Mouse (Mus musculus) small intestine, adult 2 months (tissue): ENCODE results near the gene Mnat1. TPM values are rescaled to one million over a fixed set of nuclear protein-coding genes. Genes with fewer than 3 reads are reported as not detected.
A peak's percentile ranks its signal among the peaks of the same experiment; 100 is the strongest.
"Not testable (repeated sequence)": the region's sequence is repeated elsewhere in the genome, so short reads cannot be mapped to it uniquely, and the experiment has no call there.

Experiments used
- H3K27ac ChIP-seq: fragments of 200-500 bp; 2 replicates; pipeline ENCODE4 v1.5.1; 2012; ENCODE audit warnings: low read depth, low read length, control low read depth, inconsistent platforms; ENCODE audit not compliant: insufficient read depth
- H3K27me3 ChIP-seq: fragments of 200-500 bp; 2 replicates; pipeline ENCODE4 v1.6.1; 2012; ENCODE audit warnings: mild to moderate bottlenecking, moderate library complexity, low read length, inconsistent platforms; ENCODE audit not compliant: control insufficient read depth, insufficient read depth
- H3K36me3 ChIP-seq: fragments of 200-500 bp; 2 replicates; pipeline ENCODE4 v1.6.1; 2012; ENCODE audit warnings: mild to moderate bottlenecking, low read length, control low read depth, inconsistent platforms; ENCODE audit not compliant: control insufficient read depth, insufficient read depth
- H3K4me1 ChIP-seq: fragments of 200-500 bp; 2 replicates; pipeline ENCODE4 v1.6.1; 2012; ENCODE audit warnings: low read length, inconsistent platforms, mixed read lengths; ENCODE audit not compliant: control insufficient read depth, insufficient read depth, insufficient read length
- H3K4me3 ChIP-seq: fragments of 200-500 bp; 2 replicates; pipeline ENCODE4 v1.5.1; 2012; ENCODE audit warnings: low read depth, mild to moderate bottlenecking, control low read depth, inconsistent platforms, low read length, moderate library complexity
- CTCF ChIP-seq: fragments of 200-500 bp; IDR thresholded peaks from 2 replicates; pipeline ENCODE4 v1.5.1; 2012; ENCODE audit warnings: low read depth, mild to moderate bottlenecking, control low read depth, inconsistent platforms, low read length, moderate library complexity, mixed read lengths; ENCODE audit not compliant: insufficient replicate concordance, insufficient read length; ENCODE audit errors: extremely low read depth
- POLR2A ChIP-seq: fragments of 200-500 bp; IDR thresholded peaks from 2 replicates; pipeline ENCODE4 v1.6.1; 2012; ENCODE audit warnings: low read depth, mild to moderate bottlenecking, control low read depth, inconsistent platforms, low read length, moderate library complexity
- WGBS: fragments of 180-500 bp; shearing (Covaris S2); methylation state at CpG from one replicate; pipeline ENCODE4 v1.1.7; 2018; 5-methylcytosine and 5-hydroxymethylcytosine counted together
- polyA plus RNA-seq: library from polyadenylated mRNA; depleted of rRNA; stranded (reverse); fragments of >200 nt; gene quantifications from 2 replicates; pipeline ENCODE4 v1.2.3, GENCODE M21; 2012; rRNA removed

Gene Mnat1
- 0.60 and 1.7 TPM in 2 replicates for polyA plus RNA-seq

DNA sequence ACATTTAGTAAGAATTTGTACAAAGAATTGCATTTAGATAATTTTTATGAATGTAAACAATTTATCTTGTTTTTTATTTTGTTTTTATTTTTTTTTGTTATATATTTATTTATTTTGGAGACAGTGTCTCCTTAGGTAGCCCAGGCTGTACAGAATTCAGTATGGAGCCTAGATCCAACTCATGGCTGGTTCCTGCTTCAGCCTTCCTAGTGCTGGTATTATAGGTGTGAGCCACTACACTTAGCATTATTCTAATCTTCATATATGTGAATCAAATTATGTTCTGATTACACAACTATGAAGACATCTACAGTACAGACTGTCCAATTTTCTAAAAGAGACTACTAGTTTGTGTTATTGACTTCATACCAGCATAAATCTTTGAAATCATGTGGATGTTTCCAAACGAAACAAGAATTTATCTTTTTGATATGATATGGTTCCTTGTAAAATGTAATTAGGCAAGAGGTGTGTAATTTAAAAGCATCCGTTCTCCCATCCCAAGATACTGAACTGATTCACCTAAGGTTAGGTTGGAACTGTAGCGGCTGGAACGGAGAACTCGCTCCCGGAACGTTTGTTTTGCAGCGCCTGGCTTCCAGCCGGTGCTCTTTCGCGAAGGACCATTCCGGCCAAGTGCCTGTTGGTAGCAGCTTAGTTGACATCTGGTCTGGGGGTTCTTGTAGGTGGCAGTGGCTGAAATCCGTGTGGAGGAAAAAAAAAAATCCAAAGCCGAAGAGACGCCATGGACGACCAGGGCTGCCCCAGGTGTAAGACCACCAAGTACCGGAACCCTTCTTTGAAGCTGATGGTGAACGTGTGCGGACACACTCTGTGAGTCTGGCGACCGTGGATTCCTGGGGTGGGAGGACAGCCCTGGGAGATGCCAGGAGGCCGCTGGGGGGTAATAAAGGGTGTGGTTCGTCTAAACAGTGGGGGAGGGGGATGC lies at the start of gene Mnat1:
TSS of gene Mnat1 (plus strand) at position 625 of the 949 bp plus-strand sequence.
- Histone ChIP-seq H3K4me1 (no peaks in the 10 kb centered on the region), H3K4me3 (peak within 1 kb of the TSS; percentile 90), H3K36me3 (no peaks in the 10 kb centered on the region), H3K27me3 (no peaks in the 10 kb centered on the region), H3K27ac (no peak within 1 kb of the TSS)
- under 1% methylated on average over 23 of the region's 23 CpGs for WGBS
- TF ChIP-seq POLR2A (peak; percentile 7; the same call in 1 of the 2 replicates), CTCF (no peak)

DNA sequence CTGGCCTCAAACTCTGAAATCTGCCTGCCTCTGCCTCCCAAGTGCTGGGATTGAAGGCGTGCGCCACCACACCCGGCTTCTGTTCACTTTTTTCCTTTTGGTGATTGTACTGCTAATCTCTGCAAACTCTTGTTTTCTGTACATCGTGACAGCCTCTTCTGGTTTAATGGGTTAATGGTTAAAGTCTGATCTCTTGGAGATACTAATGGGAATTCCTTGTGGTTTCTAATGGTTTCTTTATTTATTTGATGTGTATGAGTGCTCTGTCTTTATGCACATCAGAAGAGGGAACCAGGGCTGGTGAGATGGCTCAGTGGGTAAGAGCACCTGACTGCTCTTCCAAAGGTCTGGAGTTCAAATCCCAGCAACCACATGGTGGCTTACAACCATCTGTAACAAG lies 41.7 kb upstream of the Mnat1 start:
- H3K36me3 ChIP-seq, H3K4me3 ChIP-seq, H3K27ac ChIP-seq, H3K4me1 ChIP-seq, H3K27me3 ChIP-seq: not testable (repeated sequence)
- 82% methylated on average over 4 of the region's 4 CpGs for WGBS

DNA sequence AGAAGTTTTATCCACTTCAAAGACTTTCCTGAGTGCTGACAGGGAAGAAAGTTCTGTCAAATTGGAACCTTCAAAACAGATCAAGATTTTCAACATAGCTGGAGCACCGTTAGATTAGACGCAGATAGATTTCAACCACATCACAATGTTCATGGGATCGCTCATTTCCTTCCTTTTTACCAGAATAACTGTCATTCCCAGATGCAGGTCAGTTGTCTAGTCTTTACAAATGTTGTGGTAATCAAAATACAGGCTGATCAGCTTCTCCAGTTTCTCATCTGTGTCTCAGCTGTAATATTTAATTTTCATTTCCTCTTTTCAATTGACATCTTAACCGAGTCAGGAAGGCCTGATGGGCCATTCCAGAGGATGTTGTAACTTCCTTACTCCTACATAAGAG lies 39.7 kb upstream of the Mnat1 start:
- Histone ChIP-seq H3K27ac (no peak overlapping the region), H3K27me3 (no peaks in the 10 kb centered on the region), H3K4me3 (no peak overlapping the region), H3K36me3 (no peaks in the 10 kb centered on the region), H3K4me1 (no peaks in the 10 kb centered on the region)
- no peak for TF ChIP-seq CTCF
- no peak for TF ChIP-seq POLR2A
- 66% methylated on average over 4 of the region's 4 CpGs for WGBS

DNA sequence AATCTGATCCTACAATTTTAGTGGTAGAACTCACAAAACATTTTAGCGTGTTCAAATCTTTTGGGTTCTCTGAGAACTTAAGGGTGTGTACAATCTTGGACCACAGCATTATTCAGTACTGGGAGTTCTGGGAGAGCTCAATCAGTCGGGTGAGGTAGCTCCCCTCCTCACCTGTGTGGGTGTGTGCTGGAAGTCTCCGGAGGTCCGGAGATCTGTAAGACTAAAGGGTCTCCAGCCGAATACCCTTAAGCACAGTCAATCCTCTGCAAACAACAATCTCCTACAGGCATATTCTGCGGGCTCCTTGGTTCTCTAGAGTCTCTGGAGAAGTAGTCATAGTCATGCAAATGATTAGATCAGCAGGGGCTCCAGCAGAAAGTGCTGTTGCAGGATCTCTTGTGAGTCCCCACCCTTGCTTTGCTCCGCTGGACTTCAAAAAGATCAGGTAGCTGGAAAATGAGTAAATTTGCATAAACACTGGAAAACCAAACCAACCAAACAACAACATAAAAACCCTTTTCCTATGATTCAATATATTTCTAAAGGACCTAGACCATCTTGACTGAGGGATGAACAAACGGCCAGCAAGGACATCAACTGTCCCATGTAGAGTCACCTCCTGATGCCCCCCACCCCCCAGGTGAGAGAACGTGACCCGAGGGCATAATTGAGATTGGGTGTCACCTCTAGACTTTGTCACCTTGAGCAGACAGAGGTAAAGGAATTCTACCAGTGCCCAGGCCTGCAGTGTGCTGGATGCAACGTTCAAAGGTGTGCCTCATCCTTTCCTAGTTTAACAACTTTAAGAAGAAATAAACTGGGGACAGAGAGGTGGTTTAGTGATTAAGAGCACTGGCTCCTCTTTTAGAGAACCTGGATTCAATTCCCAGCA lies 37.5 kb upstream of the Mnat1 start:
- Histone ChIP-seq H3K27me3 (no peaks in the 10 kb centered on the region), H3K4me1 (no peaks in the 10 kb centered on the region), H3K27ac (no peak overlapping the region), H3K36me3 (no peaks in the 10 kb centered on the region), H3K4me3 (no peak overlapping the region)
- TF ChIP-seq POLR2A (no peak), CTCF (no peak)
- WGBS: 31% methylated on average over 11 of the region's 11 CpGs

DNA sequence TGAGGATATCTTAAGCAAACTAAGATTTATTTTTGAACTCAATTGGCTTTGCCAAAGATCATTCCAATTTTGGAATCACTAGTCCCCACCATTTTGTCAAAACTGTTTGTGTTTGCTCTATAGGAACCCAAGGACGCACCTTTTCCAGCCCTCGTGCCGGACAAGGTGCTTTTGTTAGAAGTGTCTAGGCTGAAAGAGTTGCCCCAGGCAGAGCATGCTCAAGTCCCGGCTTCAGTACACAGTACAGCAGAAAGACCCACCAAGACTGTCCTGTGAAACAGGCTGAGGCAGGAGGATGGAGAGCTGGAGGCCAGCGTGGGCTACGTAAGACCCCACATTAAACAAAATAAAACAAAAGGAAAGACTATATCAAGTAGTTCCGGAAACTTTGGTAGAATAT lies 36.4 kb upstream of the Mnat1 start:
- H3K4me1 ChIP-seq: no peaks in the 10 kb centered on the region
- WGBS: 88% methylated on average over 7 of the region's 7 CpGs
- TF ChIP-seq POLR2A (no peak), CTCF (no peak)
- H3K27me3 ChIP-seq: no peaks in the 10 kb centered on the region
- H3K27ac ChIP-seq: no peak overlapping the region
- H3K4me3 ChIP-seq: no peak overlapping the region
- no peaks in the 10 kb centered on the region for H3K36me3 ChIP-seq

DNA sequence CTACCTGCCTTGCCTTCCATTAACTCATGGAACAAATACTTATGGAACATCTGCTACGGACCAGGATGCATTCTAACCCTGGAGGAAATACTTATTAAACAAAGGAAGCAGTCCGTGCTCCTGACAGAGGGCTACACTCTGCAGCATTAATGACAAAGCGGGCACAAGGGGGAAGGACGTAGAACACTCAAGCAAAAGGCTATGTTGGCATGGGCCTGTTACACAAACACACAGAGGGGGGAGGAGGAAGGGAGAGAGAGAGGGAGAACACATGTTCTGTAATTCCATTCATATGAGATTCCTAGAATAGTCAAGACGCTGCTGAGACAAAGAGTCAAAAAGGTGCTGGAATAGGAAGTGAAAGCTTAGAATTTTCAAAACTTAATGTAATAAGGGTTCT lies 35.0 kb upstream of the Mnat1 start:
- Histone ChIP-seq H3K36me3 (no peaks in the 10 kb centered on the region), H3K27me3 (no peaks in the 10 kb centered on the region), H3K4me1 (no peaks in the 10 kb centered on the region), H3K27ac (no peak overlapping the region), H3K4me3 (no peak overlapping the region)
- WGBS: 66% methylated on average over 5 of the region's 5 CpGs
- TF ChIP-seq POLR2A (no peak), CTCF (no peak)

DNA sequence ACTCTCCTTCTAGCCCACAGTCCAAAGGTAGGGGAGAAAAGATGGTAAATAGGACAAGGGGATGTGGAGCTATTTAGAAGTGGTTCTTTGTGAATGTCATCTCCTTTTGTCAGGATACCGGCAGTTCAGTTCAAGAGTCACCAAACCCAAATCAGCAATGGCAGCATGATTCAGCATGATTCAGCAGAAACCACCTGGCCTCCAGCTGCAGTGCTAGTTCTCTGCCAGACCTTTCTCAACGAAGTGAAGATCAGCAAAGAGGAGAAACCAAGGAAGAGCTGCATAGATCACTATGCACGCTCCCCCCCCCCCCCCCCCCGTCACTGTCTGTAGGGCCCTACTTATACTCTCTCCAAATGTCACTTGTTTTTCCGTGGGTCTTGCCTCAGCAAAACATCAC lies 34.6 kb upstream of the Mnat1 start:
- H3K4me1 ChIP-seq: no peaks in the 10 kb centered on the region
- H3K36me3 ChIP-seq: no peaks in the 10 kb centered on the region
- no peak overlapping the region for H3K27ac ChIP-seq
- TF ChIP-seq POLR2A: no peak
- no peak for TF ChIP-seq CTCF
- H3K4me3 ChIP-seq: no peak overlapping the region
- no peaks in the 10 kb centered on the region for H3K27me3 ChIP-seq
- 60% methylated on average over 5 of the region's 5 CpGs for WGBS
